Mouse (Mus musculus): ENCODE measurements around the gene Atp6v1g1.

The Atp6v1g1 gene

DNA sequence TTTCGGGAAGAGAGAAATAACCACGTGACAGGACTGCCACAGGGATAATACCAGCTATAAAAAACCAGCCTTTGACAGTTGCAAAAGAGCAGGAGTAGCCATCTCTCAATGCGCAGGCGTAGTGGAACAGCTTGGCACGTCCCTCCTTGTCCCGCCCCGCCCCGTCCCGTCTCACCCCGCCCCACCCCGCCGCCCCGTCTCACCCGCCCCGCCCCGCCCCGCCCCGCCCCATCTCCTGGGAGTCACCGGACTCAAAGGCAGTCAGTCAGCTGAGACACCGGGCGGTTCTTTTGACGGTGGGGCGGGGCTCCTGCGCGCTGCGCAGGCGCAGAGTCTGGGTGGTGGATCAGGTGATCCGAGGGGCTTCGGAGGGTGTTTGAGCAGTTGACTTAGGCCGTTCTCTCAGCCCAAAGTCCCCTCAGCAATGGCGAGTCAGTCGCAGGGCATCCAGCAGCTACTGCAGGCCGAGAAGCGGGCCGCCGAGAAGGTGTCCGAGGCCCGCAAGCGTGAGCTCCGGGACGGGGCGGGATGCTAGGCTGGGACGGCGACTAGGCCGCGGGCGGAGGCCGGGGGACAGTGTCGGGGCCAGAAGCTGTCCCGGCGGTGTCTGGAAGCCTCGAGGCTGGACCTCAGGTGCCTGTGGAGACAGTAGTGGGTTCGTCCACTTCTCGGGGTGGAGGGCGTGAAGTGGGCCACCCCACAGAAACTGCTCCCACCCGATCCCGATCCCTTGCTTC, at the start of gene Atp6v1g1:
Atp6v1g1 (plus strand) TSS at position 279 of the 737 bp plus-strand sequence.
- peak; percentile 91 for DNase-seq (ENCODE audit: low read depth, low spot score)

DNA sequence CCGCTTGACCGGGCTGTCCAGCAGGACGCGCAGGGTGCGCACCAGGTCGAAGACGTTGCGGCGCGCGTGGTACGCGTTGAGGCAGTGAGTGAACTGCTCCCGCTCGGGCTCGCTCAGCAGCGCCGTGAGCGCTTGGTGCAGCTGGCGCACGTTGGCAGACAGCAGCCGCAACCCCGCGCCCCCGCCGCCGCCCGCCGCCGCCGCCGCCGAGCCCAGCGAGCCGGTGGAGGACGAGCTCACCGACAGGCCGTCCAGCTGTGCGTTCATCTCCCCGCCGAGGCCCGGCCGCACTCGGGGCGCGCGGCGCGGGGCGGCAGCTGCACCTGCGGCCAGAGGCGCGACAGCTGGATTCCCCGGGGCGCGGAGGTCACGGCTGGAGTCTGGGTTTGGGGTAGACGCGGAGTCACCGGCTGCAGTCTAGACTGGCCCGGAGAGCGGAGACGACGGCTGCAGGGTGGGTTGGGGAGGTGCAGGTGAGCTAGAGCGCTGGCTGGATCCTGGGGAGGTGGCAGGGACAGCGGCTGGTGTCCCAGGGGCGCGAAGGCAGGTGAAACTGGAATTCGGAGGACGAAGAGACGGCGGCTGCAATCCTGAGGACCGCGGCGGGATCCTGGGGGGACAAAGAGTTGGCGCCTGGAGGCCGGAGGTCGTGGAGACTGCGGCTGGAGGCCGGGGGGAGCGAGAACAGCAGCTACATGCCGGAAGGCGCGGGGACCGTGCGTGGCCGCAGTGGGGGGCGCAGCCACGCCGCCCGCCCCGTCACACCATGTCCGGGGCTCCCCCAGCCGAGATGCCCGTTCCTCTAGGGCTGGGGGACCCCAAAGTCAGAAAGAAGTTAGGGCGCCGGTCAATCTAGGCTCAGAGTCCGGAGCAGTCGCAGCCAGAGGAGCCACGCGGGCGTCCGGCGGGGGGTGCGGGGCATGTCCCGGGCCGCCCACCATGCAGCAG, 49.3 kb upstream of the Atp6v1g1 start:
- DNase-seq (ENCODE audit: low read depth, low spot score), result no peak

DNA sequence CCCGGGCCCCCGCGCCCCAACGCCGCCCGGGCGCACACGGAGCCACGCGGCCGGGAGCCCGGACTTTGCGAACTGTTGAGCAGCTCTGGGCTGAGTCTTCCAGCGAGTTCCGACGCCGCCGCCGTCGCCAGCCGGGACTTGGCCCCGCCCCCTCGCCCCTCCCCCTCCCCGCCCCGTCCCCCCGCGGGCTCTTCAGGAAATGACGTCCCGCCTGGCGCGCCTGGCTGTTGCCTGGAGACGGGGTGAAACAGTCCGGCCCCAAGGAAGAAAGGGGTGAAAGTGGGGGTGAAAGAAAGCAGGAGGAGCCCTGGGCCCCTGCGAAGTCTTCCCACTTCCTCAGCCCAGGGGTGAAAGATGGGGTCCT, 48.7 kb upstream of the Atp6v1g1 start, which contains the start of gene Whrn:
Whrn (minus strand) TSS at position 77 of the 364 bp plus-strand sequence.
- DNase-seq (ENCODE audit: low read depth, low spot score), result no peak

DNA sequence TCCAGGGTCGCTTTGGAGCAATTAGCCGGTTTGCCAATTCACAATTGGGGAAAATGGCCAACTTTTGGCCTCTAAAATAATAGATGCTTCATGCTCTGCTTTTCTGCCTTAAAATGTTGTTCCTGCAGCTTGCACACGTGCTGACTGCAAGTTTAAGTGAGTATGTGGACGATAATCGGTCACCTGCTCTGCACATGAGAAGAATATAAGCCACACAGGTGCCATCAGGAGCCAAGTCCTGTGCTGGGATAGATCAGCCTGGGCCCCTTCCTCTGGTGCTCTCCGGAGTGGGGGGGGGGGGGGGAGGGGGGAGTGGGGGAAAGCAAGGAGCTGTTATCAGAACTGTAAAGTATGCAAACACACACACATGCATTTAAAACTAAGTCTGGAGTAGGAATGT, 48.3 kb upstream of the Atp6v1g1 start:
- no peak for DNase-seq (ENCODE audit: low read depth, low spot score)

DNA sequence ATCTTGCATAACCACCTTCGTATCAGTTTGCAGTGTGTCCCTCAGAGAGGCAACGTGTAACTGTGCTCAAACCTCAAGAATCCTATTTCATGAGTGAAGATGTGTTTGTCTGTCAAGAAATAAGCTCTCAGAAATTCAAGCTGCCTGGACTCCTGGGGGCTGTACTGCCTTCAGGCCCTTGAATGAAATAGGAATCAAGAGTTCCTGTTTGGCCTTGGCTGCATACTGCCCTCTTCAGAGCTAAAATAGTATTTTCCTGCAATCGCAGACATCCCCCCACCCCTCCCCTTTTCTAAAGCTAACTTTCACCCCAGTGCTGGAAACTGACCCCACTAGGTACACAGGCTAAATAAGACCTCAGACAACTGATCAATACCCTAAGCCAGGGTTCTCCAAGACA, 46.2 kb upstream of the Atp6v1g1 start:
- no peak for DNase-seq (ENCODE audit: low read depth, low spot score)

DNA sequence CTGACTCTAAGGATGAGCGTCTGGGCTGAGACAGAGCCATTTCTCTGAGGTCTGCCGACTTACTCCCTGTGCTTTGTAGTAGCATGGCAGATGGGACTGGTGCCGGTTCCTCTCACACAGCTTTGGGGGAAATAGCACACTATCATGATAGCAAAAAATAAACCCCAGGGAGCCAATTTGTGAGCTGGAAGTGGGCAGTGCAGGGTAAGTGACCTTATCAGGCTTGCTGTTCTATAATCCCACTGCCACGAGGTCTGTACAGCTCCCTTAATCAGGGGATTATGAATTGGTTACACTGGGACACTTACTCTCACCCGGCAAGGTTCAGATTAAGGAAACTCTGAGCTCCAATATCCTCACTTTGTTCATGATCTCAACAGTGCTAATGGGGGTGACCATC, 43.5 kb upstream of the Atp6v1g1 start:
- DNase-seq (ENCODE audit: low read depth, low spot score), result no peak

DNA sequence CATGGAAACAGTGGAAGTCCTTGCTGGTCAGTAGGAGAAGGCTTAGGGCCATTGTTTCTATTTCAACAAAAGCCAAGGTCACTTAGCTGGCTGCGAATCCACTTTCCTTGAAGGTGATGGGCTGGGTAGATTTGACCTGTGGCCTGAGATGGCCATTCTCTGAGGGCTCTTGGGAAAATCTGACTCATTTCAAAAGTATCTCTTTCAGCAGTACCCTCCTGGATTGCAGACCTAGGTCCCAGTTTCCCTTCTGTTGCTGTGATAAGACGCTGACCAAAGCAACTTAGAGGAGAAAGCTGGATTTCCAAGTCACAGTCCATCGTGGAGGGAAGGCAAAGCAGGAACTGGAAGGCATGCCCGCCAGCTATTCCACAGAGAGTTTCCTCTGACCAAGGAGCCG, 40.6 kb upstream of the Atp6v1g1 start:
- DNase-seq (ENCODE audit: low read depth, low spot score), result no peak

DNA sequence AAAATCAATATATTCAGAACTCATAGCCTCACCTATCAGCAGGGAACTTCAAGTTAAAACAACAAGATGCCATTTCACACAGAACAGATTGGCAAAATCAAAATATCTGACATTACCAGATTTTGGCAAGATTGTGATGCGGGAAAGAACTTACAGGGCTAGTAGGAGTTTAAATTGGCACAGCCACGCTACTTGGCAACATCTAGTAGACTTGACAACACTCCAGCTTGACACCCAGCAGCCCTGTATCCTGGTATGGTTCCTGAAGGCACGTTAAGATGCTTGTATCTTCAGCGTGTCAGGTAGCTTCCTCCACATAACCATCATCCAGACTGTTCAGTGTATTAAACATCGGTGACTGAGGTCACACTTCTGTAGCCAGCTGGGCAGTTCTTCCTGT, 37.1 kb upstream of the Atp6v1g1 start:
- DNase-seq (ENCODE audit: low read depth, low spot score), result peak; percentile 46

DNA sequence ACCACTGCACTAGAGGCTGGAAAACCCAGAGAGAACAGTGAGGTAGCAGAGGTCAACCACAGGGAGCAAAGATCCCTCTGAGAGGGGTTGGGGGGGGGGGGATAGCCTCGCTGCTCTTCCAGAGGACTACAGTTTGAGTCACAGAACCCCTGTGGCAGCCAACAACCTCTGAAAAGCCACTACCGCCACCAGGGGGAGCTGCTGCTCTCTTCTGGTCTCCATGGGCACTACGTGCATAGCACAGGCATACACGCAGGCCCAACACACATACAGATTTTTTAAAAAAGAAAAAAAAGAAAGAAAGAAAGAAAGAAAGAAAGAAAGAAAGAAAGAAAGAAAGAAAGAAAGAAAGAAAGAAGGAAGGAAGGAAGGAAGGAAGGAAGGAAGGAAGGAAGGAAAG, 36.3 kb upstream of the Atp6v1g1 start:
- no peak for DNase-seq (ENCODE audit: low read depth, low spot score)

DNA sequence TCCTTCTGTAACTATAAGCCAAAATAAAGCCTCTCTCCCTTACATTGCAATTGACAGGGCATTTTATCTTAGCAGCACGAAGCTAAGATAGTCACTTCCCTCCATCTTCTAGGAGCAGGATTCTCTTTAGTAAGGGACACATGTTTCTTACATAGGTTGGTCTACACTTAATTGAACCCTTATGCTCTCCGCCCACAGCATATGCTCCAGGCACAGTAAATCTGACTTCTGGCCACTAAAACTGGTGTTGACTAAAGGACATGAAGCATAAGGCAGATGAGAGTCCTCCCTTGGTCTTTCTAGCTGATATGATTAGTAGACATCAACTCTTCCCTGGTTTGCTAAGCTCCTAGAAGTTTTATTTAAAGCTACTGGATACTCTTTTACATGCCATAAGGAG, 31.7 kb upstream of the Atp6v1g1 start:
- DNase-seq (ENCODE audit: low read depth, low spot score), result no peak

DNA sequence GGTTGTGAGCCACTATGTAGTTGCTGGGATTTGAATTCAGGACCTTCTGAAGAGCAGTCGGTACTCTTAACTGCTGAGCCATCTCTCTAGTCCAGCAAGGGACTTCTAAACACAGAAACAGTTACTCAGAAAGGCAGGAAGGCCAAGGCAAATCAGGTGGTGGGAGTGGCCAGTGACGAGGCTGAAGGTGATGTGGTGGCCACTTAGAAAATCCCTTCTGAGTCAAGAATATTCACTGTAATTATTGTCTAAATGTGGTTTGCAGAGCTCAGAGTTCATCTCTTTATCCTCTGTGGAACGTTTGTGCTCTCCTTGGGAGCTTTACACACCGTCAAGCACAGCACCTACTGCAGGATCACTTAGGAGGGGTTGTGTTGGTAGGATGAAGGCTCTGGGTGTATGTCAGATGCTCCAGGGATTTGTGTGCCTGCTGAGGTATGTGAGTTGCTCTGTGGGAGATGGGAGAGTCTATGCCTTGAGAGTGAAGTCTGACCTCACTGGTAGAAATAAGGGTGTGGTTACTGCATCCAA, 30.1 kb upstream of the Atp6v1g1 start:
- no peak for DNase-seq (ENCODE audit: low read depth, low spot score)

DNA sequence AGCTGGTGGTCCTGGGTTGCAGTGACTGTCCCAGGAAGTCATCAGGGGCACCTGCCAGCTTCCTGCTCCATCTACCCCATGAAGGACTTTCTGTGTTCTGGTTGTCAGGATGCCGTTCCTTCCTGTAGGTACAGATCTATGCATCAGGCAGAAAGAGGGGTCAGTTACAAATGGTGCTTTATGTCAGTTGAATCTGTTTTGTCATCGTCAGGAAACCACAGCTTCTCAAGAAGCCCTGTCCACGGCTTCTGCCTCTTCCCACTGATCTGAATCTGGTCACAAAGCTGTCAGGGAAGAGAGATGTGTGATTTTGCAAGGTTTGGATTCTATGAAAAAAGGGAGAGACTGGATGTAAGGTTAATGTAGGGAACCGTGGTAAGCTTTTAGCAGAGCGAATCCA, 29.6 kb upstream of the Atp6v1g1 start:
- no peak for DNase-seq (ENCODE audit: low read depth, low spot score)

DNA sequence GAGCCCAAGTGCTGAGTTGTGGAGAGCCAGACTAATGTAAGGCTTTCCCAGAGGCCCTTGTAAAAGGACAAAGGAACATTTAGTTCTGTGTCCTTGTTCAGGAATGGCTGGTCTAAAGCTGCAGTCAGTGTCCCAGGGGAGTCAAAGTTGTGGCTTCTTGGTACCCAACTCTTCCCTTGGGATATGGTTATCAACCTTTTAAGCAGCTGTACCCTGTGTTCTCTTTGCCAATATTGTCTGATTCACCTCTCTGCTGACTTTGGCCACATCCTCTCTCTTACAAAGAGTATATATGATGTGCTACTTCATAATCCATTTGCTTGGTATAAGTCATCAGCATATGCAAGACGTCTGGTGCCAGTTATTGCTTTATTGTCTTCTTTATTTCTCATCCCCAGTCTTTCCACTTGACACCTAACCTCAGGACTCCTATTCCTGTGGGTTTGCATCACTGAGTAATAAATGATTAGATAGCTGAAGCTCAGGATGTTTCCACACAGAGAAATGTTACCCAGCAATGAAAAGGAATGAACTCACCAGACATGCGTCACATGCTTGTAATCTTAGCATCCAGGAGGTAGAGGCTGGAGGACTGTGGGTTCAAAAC, 22.7 kb upstream of the Atp6v1g1 start:
- no peak for DNase-seq (ENCODE audit: low read depth, low spot score)

DNA sequence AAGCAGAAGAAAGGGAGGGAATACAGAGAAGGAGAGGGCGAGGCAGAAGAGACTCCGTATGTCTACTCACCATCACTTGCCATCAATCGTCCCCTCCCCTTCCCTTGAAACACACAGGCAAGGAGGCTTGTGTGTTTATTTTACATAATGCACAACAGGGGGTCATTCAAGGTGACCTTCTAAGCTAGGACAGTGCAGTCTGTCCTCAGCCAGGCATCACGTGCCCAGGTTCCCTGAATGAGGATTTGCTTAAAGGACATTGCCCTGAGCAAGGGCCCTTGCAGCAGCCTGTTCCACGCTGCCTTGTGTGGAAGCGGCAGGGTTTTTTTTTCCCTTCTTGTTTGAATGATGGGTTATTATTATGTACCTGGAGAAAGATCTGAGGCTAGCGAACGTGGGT, 19.1 kb upstream of the Atp6v1g1 start:
- DNase-seq (ENCODE audit: low read depth, low spot score), result no peak

DNA sequence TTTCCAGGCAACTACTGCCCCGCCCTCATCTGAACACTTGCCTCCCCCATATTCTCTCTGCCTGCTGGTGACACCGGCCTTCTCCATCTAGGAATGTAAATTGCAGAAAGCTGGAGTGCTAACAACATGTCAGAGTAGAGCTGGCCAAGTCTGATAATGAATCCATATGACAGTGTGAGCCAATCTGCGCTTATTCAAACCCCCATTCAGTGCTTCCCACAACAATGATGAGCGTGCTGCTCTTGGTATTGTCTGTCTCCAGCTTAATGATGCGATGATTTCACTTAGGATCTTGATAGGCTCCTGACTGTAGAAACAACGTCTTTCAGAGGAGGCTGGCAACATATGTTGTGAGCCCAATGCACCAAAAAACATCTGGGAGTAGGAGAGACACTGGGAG, 15.6 kb upstream of the Atp6v1g1 start:
- DNase-seq (ENCODE audit: low read depth, low spot score), result peak; percentile 81

DNA sequence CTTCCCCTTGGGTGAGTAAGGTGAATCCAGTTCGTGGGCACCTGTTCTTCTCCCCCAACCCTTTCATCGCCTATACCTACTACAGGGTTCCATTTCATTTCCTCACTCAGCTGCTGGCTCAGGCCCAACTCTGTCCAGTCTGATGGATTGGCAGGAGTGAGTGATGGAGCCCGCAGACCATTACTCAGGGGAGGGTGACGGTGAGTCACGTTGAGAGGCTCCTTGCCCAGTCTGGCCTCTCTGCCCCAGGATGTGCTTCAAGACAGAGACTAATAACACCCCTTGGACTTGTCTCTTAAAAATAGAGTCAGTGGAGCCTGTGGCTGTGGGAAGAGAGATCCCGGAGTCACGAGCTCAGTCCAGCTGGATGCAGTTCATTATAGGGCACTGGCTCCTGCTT, 14.2 kb upstream of the Atp6v1g1 start:
- no peak for DNase-seq (ENCODE audit: low read depth, low spot score)

DNA sequence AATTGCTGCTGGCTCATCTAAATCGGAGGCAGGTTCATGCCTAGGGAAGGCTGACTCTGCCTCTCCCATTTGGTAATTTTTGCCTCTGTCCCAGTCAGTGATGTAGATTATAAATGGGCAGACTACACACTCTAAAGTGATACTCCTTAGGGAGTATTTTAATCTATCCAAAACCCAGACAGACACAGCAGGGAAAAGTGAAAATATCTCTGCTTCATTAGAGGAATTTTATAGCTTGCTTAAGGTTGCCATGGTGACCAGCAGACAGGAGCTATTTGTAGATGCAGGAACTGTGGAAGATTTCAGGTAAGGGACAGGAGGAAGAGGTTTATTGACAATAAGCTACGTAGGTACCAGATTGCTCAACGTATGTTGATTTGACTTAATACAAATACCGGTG, 7.0 kb upstream of the Atp6v1g1 start:
- no peak for DNase-seq (ENCODE audit: low read depth, low spot score)

DNA sequence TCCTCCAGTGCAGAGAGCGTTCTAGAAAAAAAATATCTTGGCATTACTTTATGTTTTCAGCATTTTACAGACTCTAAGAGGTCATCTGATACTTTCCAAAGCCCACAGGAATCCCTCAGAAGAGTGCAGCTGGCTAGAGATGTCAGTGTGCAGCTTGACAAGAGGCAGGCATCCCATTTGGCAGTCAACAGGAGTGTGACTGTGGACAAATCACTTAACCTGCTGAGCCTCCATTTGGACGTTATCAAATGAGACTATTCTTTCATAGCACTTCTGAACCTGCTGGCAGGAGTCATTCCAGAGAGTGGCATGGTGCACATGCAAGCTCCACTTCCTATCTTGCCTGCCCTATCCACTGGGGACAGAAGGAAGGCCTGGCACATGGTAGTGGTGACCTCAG, 2.4 kb upstream of the Atp6v1g1 start:
- no peak for DNase-seq (ENCODE audit: low read depth, low spot score)

DNA sequence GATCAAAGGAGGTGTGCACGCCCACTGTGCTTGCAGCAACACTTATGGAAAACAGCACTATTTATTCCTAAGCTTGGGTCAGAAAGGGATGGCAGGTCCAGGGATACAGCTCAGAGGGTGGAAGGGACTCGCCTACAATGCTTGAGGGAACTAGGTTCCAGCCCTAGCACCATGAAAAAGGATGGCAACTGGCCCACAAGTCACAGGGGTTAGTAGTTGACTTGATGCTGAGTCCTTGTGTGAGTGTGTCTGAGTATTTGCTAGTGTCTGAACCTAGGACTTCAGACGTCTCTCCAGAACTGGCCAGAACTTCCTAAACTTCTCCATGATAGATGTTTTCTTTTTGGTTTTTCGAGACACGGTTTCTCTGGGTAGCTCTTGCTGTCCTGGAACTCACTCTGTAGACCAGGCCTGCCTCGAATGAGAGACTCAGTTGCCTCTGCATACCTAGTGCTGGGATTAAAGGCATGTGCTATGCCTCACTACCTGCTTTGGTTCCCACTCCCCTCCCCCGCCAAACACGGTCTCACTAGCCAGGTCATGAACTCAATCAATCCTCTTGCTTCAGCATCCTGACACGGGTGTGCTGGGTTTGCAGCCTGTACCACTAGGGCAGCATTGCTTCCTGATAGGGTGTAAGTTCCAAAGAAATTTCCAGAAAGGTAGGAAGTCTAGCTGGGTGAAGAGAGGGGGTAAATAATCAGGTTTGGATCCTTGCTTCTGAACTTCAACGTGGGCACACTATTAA, 652 bp upstream of the Atp6v1g1 start:
- DNase-seq (ENCODE audit: low read depth, low spot score), result no peak

DNA sequence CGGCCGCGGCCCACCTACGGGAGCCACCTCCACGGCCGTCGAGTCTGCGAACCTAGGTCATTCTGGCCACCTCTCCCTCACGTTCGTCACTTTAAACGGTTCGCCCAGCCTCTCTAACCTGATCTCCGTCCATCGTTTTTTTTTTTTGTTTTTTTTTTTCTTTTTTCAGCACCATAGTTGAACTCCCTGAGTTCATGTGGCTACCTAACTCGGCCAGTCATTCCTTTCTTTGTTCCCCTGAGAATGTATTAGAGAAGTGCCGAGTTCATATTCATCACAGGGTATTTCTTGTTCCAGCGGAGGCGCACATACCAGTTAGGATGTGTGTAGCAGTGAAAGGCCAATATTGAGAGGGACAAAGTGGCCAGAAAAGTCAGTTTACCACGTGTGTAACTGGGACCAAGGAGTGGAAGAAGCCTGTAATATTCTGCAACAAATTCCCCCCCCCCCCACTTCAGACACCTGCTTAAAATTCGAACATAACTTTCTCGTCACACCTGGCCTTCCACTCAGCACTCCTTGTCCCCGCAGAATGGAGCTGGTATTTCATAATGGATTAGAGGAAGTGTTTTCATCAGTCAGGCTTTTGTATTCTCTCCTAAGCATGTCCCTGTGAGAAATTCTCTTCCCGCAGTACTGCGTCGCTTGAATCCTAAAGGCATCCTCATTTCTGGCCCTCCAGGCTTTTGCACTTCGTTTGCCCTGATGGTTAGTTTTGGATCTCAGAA, 823 bp downstream of the Atp6v1g1 start:
- DNase-seq (ENCODE audit: low read depth, low spot score), result no peak

Measured in telencephalon, adult 2 months (tissue).